Mouse (Mus musculus) intestine, postnatal 0 days (tissue): ENCODE results near the gene Mast4. TPM values are rescaled to one million over a fixed set of nuclear protein-coding genes. Genes with fewer than 3 reads are reported as not detected.

Experiments used
- ATAC-seq: fragments of 200-750 bp; cut with Nextera tagmentation; 2 replicates; pipeline ENCODE4 v1.8.0; 2017; ENCODE audit warnings: mild to moderate bottlenecking, moderate TSS enrichment, moderate library complexity
- H3K27ac ChIP-seq: fragments of 300-500 bp; sonication (generic); 2 replicates; pipeline ENCODE4 v1.5.1; 2014; ENCODE audit warnings: mild to moderate bottlenecking, low read depth, low read length, moderate library complexity
- H3K27me3 ChIP-seq: fragments of 300-500 bp; sonication (generic); replicated peaks from 2 replicates; pipeline ENCODE4 v1.6.1; 2014; ENCODE audit warnings: low read length, mixed read lengths; ENCODE audit not compliant: control insufficient read depth, insufficient read depth
- H3K36me3 ChIP-seq: fragments of 300-500 bp; sonication (generic); 2 replicates; pipeline ENCODE4 v1.6.1; 2014; ENCODE audit warnings: mild to moderate bottlenecking, moderate library complexity; ENCODE audit not compliant: control insufficient read depth, insufficient read depth
- H3K4me1 ChIP-seq: fragments of 300-500 bp; sonication (generic); replicated peaks from 2 replicates; pipeline ENCODE4 v1.6.1; 2014; ENCODE audit warnings: antibody characterized with exemption, low read length, mixed read lengths; ENCODE audit not compliant: control insufficient read depth, insufficient read depth
- H3K4me2 ChIP-seq: fragments of 300-500 bp; sonication (generic); replicated peaks from 2 replicates; pipeline ENCODE4 v1.6.1; 2014; ENCODE audit warnings: low read depth, mild to moderate bottlenecking, moderate library complexity
- H3K4me3 ChIP-seq: fragments of 300-500 bp; sonication (generic); 2 replicates; pipeline ENCODE4 v1.5.1; 2014; ENCODE audit warnings: low read depth, low read length
- H3K9ac ChIP-seq: fragments of 300-500 bp; sonication (generic); 2 replicates; pipeline ENCODE4 v1.6.1; 2014; ENCODE audit warnings: mild to moderate bottlenecking, low read depth, low read length
- H3K9me3 ChIP-seq: fragments of 300-500 bp; sonication (generic); 2 replicates; pipeline ENCODE4 v1.6.1; 2016; ENCODE audit warnings: mixed run types; ENCODE audit not compliant: control insufficient read depth
- CTCF ChIP-seq: sonication (generic); IDR thresholded peaks from 2 replicates; pipeline ENCODE4 v1.5.1; 2016; ENCODE audit warnings: low read depth, mild to moderate bottlenecking, control low read depth, antibody characterized with exemption, moderate library complexity
- WGBS: fragments of 180-500 bp; shearing (Covaris S2); extraction: QIAGEN DNeasy Blood & Tissue Kit; methylation state at CpG from one replicate; pipeline ENCODE4 v1.1.7; 2014; 5-methylcytosine and 5-hydroxymethylcytosine counted together
- polyA plus RNA-seq: library from polyadenylated mRNA; unstranded; fragments of >200 nt; fragmentation: Nextera tagmentation; extraction: Ambion mirVana; gene quantifications from 2 replicates; pipeline ENCODE4 v1.2.1, GENCODE M21; 2015

Mast4 gene
- polyA plus RNA-seq, 1 experiment from 2014 or later, result 6.1 TPM

- Histone ChIP-seq H3K36me3 (peaks cover 36% of the 10 kb centered on the region), H3K27me3 (no peaks in the 10 kb centered on the region), H3K27ac (no peak overlapping the region), H3K9me3 (no peaks in the 10 kb centered on the region), H3K4me2 (no peak overlapping the region), H3K4me1 (no peaks in the 10 kb centered on the region), H3K9ac (no peak overlapping the region), H3K4me3 (no peak overlapping the region)
- no peak for TF ChIP-seq CTCF
- WGBS, result 84% methylated on average over 6 of the region's 6 CpGs
- ATAC-seq, result no peak
Observed at GRCm38 (mm10) chr13:102790601-102791155, 543.6 kb downstream of the Mast4 start.

- TF ChIP-seq CTCF, result no peak
- no peaks in the 10 kb centered on the region for H3K9me3 ChIP-seq
- no peaks in the 10 kb centered on the region for H3K4me1 ChIP-seq
- no peak for ATAC-seq
- H3K36me3 ChIP-seq, result peaks cover 24% of the 10 kb centered on the region
- no peak overlapping the region for H3K27ac ChIP-seq
- no peaks in the 10 kb centered on the region for H3K27me3 ChIP-seq
- no peak overlapping the region for H3K9ac ChIP-seq
- WGBS, result 83% methylated on average over 10 of the region's 10 CpGs
- H3K4me2 ChIP-seq, result no peak overlapping the region
- H3K4me3 ChIP-seq, result no peak overlapping the region
Observed at GRCm38 (mm10) chr13:102786666-102787230, 547.5 kb downstream of the Mast4 start.

GRCm38 (mm10) chr13:102783531-102784310 is 550.6 kb downstream of the Mast4 start:
- no peak for ATAC-seq
- no peak overlapping the region for H3K9ac ChIP-seq
- no peak overlapping the region for H3K27ac ChIP-seq
- no peak overlapping the region for H3K4me3 ChIP-seq
- no peak for TF ChIP-seq CTCF
- H3K36me3 ChIP-seq, result peaks cover 21% of the 10 kb centered on the region
- 66% methylated on average over 7 of the region's 7 CpGs for WGBS
- no peaks in the 10 kb centered on the region for H3K27me3 ChIP-seq
- no peaks in the 10 kb centered on the region for H3K9me3 ChIP-seq
- H3K4me2 ChIP-seq, result no peak overlapping the region
- H3K4me1 ChIP-seq, result no peaks in the 10 kb centered on the region

GRCm38 (mm10) chr13:102779275-102779674 is 555.0 kb downstream of the Mast4 start:
- no peak for TF ChIP-seq CTCF

DNA sequence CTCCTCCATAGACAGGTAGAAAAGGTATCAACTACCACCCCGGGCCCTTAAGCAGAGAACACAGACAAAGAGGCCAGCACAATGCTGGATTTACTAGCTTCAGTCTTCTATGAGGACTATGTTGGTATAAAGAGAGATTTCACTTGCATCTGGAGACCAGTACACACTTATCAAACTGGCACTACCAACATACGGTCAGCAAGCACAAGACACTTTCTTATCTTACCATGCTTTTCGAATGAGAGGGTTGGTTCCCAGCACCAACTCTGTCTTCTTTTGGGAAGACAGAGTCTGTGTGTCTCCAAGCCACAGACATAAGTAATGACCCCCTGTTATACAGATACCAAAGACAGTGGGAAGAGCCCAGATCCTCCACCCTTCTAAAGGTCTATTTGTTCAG is 555.4 kb downstream of the Mast4 start:
- TF ChIP-seq CTCF, result no peak
- WGBS, result 92% methylated on average over 3 of the region's 3 CpGs
- Histone ChIP-seq H3K27ac (no peak overlapping the region), H3K4me2 (no peak overlapping the region), H3K4me1 (no peaks in the 10 kb centered on the region), H3K9me3 (no peaks in the 10 kb centered on the region), H3K4me3 (no peak overlapping the region), H3K27me3 (no peaks in the 10 kb centered on the region), H3K9ac (no peak overlapping the region), H3K36me3 (peaks cover 17% of the 10 kb centered on the region)
- no peak for ATAC-seq

More at GRCm38 (mm10) chr13:102779275-102779674, 555.0 kb downstream of the Mast4 start:
- Histone ChIP-seq H3K4me2 (no peak overlapping the region), H3K27ac (no peak overlapping the region), H3K9ac (no peak overlapping the region), H3K36me3 (peaks cover 17% of the 10 kb centered on the region), H3K27me3 (no peaks in the 10 kb centered on the region), H3K9me3 (no peaks in the 10 kb centered on the region), H3K4me3 (no peak overlapping the region), H3K4me1 (no peaks in the 10 kb centered on the region)
- ATAC-seq, result no peak
- WGBS, result 90% methylated on average over 3 of the region's 3 CpGs

DNA sequence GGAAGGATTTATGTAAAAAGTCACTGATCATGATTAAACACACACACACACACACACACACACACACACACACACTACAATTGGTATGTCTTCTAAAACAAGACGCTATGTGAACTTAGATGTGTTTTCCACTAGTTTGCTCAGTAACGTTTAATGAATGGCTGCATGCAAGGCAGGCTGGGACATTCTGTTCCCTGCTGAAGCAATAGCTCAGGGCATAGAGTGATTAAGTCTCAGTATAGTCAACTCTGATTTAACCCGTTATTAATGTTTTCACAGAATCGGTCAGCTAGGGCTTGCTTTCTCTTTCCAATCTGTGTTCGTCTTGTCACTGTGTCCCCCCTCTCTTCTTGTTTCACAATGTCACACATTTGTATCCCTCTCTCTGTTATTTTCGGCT is 558.8 kb downstream of the Mast4 start:
- no peak for TF ChIP-seq CTCF
- Histone ChIP-seq H3K27ac (no peak overlapping the region), H3K36me3 (peaks cover 23% of the 10 kb centered on the region), H3K9me3 (no peaks in the 10 kb centered on the region), H3K4me3 (no peak overlapping the region), H3K4me1 (no peaks in the 10 kb centered on the region), H3K4me2 (no peak overlapping the region), H3K27me3 (no peaks in the 10 kb centered on the region), H3K9ac (no peak overlapping the region)
- WGBS, result 82% methylated on average over 6 of the region's 6 CpGs
- no peak for ATAC-seq
